Mouse (Mus musculus): Measurements from ENCODE around the gene Imp3. TPM values are rescaled to one million over a fixed set of nuclear protein-coding genes. Genes with fewer than 3 reads are reported as not detected.
"Not testable (repeated sequence)": the region's sequence is repeated elsewhere in the genome, so short reads cannot be mapped to it uniquely, and the experiment has no call there.

The Imp3 gene
- polyA plus RNA-seq, 1 experiment, result 167 TPM

DNA sequence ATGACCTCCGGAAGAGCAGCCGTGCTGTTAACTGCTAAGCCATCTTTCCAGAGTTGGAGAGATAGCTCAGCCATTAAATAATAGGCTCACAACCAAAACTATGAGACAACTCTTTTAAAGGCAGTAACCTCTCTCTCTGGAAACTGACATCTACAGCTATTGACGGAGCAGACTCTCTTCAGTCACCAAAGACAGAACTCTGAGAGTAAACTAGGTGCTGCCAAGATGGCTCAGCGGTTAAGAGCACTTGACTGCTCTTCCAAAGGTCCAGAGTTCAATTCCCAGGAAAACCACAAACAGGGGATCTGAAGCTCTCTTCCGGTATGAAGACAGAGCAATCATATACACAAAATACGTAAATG is 433 bp upstream of the Imp3 start:
- H3K27me3 ChIP-seq (ENCODE audit: control insufficient read depth, insufficient read depth, low read length), result no peaks in the 10 kb centered on the region
- H3K36me3 ChIP-seq (ENCODE audit: control insufficient read depth, insufficient read depth, low read length), result peaks cover 1% of the 10 kb centered on the region; the same call in 1 of the 2 replicates
- H3K4me3 ChIP-seq (ENCODE audit: extremely low read depth, insufficient read depth, insufficient read length), result peak overlapping the region; percentile 44
- WGBS, result 16% methylated on average over 6 of the region's 6 CpGs
- TF ChIP-seq POLR2A (IDR thresholded peaks at IDR 0.05; ENCODE audit: low read depth, low read length) (no peak), CTCF (IDR thresholded peaks at IDR 0.05; ENCODE audit: extremely low read depth, insufficient read depth, insufficient read length, insufficient replicate concordance) (no peak)
- H3K27ac ChIP-seq (ENCODE audit: insufficient read depth, low read length), result peak overlapping the region; percentile 55
- no peak for DNase-seq (ENCODE audit: low read depth in 1 of 2, low spot score in 2 of 2)
- H3K4me1 ChIP-seq (ENCODE audit: control insufficient read depth, insufficient read depth, insufficient read length), result peaks cover 3% of the 10 kb centered on the region; the same call in 1 of the 2 replicates

DNA sequence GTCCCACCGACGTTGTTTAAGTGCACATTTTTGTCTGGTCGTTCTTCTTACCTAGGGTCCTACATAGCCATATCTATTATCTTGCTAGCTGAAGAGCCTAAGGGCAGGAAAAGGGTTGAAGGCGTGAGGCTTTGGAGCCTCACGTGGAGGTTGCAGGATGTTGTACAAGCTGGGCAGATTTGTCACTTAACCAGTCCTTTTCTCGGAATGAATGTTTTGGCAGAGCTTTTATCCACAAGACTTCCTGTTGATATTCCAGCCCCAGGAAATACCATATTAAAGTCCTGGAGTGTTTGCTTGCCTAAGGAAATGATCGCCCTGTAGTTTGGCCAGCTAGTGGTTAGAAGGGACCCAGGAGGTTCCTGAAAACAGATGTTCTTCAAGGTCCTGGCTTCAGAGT is 1.1 kb downstream of the Imp3 start:
- TF ChIP-seq POLR2A (IDR thresholded peaks at IDR 0.05; ENCODE audit: low read depth, low read length) (no peak), CTCF (IDR thresholded peaks at IDR 0.05; ENCODE audit: extremely low read depth, insufficient read depth, insufficient read length, insufficient replicate concordance) (no peak)
- DNase-seq (ENCODE audit: low read depth in 1 of 2, low spot score in 2 of 2), result no peak
- H3K27me3 ChIP-seq (ENCODE audit: control insufficient read depth, insufficient read depth, low read length), result no peaks in the 10 kb centered on the region
- peak overlapping the region; percentile 90 for H3K27ac ChIP-seq (ENCODE audit: insufficient read depth, low read length)
- WGBS, result 1% methylated on average over 7 of the region's 7 CpGs
- peaks cover 3% of the 10 kb centered on the region; the same call in 1 of the 2 replicates for H3K36me3 ChIP-seq (ENCODE audit: control insufficient read depth, insufficient read depth, low read length)
- peaks cover 3% of the 10 kb centered on the region; the same call in 1 of the 2 replicates for H3K4me1 ChIP-seq (ENCODE audit: control insufficient read depth, insufficient read depth, insufficient read length)
- H3K4me3 ChIP-seq (ENCODE audit: extremely low read depth, insufficient read depth, insufficient read length), result peak overlapping the region; percentile 76

GRCm38 (mm10) chr9:56947481-56947880 is 10.2 kb downstream of the Imp3 start:
- TF ChIP-seq CTCF (IDR thresholded peaks at IDR 0.05; ENCODE audit: extremely low read depth, insufficient read depth, insufficient read length, insufficient replicate concordance), result peak; percentile 12; the same call in 1 of the 2 replicates
- not testable (repeated sequence) for H3K4me3 ChIP-seq (ENCODE audit: extremely low read depth, insufficient read depth, insufficient read length); H3K4me1 ChIP-seq (ENCODE audit: control insufficient read depth, insufficient read depth, insufficient read length); H3K27me3 ChIP-seq (ENCODE audit: control insufficient read depth, insufficient read depth, low read length); H3K27ac ChIP-seq (ENCODE audit: insufficient read depth, low read length); H3K36me3 ChIP-seq (ENCODE audit: control insufficient read depth, insufficient read depth, low read length)
- 29% methylated on average over 3 of the region's 3 CpGs for WGBS
- DNase-seq (ENCODE audit: low read depth in 1 of 2, low spot score in 2 of 2), result peak; percentile 48 to 55

DNA sequence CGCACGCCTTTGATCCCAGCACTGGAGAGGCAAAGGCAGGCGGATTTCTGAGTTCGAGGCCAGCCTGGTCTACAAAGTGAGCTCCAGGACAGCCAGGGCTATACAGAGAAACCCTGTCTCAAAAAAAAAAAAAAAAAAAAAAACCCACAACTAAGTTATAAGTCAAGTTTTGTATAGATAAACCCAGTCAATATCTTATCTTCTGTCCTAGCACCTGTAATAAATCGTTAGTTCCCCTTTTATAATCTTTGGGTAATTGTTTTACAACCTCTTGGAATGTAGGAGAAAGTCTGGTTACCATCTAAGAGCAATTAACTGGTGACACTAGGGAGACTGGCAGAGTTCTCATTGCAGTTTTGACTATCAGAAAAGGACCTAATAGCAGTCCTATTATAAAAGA is 11.4 kb downstream of the Imp3 start:
- WGBS, result 65% methylated on average over 5 of the region's 5 CpGs
- not testable (repeated sequence) for DNase-seq (ENCODE audit: low read depth in 1 of 2, low spot score in 2 of 2); H3K27ac ChIP-seq (ENCODE audit: insufficient read depth, low read length); H3K27me3 ChIP-seq (ENCODE audit: control insufficient read depth, insufficient read depth, low read length); H3K4me1 ChIP-seq (ENCODE audit: control insufficient read depth, insufficient read depth, insufficient read length); H3K36me3 ChIP-seq (ENCODE audit: control insufficient read depth, insufficient read depth, low read length); H3K4me3 ChIP-seq (ENCODE audit: extremely low read depth, insufficient read depth, insufficient read length)

GRCm38 (mm10) chr9:56949767-56950166 is 12.5 kb downstream of the Imp3 start:
- Histone ChIP-seq H3K36me3 (ENCODE audit: control insufficient read depth, insufficient read depth, low read length) (no peaks in the 10 kb centered on the region), H3K4me1 (ENCODE audit: control insufficient read depth, insufficient read depth, insufficient read length) (no peaks in the 10 kb centered on the region; the same call in 1 of the 2 replicates), H3K27ac (ENCODE audit: insufficient read depth, low read length) (no peak overlapping the region), H3K4me3 (ENCODE audit: extremely low read depth, insufficient read depth, insufficient read length) (no peak overlapping the region), H3K27me3 (ENCODE audit: control insufficient read depth, insufficient read depth, low read length) (no peaks in the 10 kb centered on the region)
- DNase-seq (ENCODE audit: low read depth in 1 of 2, low spot score in 2 of 2), result no peak
- 18% methylated on average over 13 of the region's 13 CpGs for WGBS
- TF ChIP-seq POLR2A (IDR thresholded peaks at IDR 0.05; ENCODE audit: low read depth, low read length) (no peak), CTCF (IDR thresholded peaks at IDR 0.05; ENCODE audit: extremely low read depth, insufficient read depth, insufficient read length, insufficient replicate concordance) (no peak)

- H3K4me3 ChIP-seq (ENCODE audit: extremely low read depth, insufficient read depth, insufficient read length), result peak within 1 kb of the TSS; percentile 82
Observed at GRCm38 (mm10) chr9:56950414-56951400, 13.4 kb downstream of the Imp3 start, which contains the start of gene Snupn. TSS of gene Snupn (plus strand) at chr9:56950878.

DNA sequence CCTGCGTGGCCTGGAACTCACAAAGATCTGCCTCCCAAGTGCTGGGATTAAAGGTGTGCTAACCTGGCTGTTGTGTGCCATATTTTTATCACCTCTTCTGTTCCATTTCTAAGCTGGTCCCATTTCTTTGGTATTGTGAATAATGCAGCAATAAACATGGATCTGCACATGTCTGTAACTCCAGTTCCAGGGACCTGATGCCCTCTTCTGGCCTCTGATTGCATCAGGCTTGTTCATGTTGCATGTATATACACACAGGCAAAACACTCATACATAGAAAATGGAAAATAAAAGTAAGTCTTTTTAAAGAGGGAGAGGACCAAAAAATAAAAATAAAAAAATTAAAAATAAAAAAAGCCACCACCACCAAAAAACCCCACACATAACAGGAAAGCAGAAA is 16.3 kb downstream of the Imp3 start:
- 100% methylated on average over 1 of the region's 1 CpGs for WGBS
- no peak for TF ChIP-seq CTCF (IDR thresholded peaks at IDR 0.05; ENCODE audit: extremely low read depth, insufficient read depth, insufficient read length, insufficient replicate concordance)
- TF ChIP-seq POLR2A (IDR thresholded peaks at IDR 0.05; ENCODE audit: low read depth, low read length), result no peak
- H3K27me3 ChIP-seq (ENCODE audit: control insufficient read depth, insufficient read depth, low read length), result no peaks in the 10 kb centered on the region
- H3K27ac ChIP-seq (ENCODE audit: insufficient read depth, low read length), result no peak overlapping the region
- no peak for DNase-seq (ENCODE audit: low read depth in 1 of 2, low spot score in 2 of 2)
- H3K36me3 ChIP-seq (ENCODE audit: control insufficient read depth, insufficient read depth, low read length), result peaks cover 3% of the 10 kb centered on the region; the same call in 1 of the 2 replicates
- no peak overlapping the region for H3K4me3 ChIP-seq (ENCODE audit: extremely low read depth, insufficient read depth, insufficient read length)
- H3K4me1 ChIP-seq (ENCODE audit: control insufficient read depth, insufficient read depth, insufficient read length), result no peaks in the 10 kb centered on the region; the same call in 1 of the 2 replicates

More at GRCm38 (mm10) chr9:56950414-56951400, 13.4 kb downstream of the Imp3 start, which contains the start of gene Snupn:
- Histone ChIP-seq H3K4me1 (ENCODE audit: control insufficient read depth, insufficient read depth, insufficient read length) (no peaks in the 10 kb centered on the region; the same call in 1 of the 2 replicates), H3K36me3 (ENCODE audit: control insufficient read depth, insufficient read depth, low read length) (no peaks in the 10 kb centered on the region), H3K27ac (ENCODE audit: insufficient read depth, low read length) (peak within 1 kb of the TSS; percentile 82), H3K27me3 (ENCODE audit: control insufficient read depth, insufficient read depth, low read length) (no peaks in the 10 kb centered on the region)
- TF ChIP-seq CTCF (IDR thresholded peaks at IDR 0.05; ENCODE audit: extremely low read depth, insufficient read depth, insufficient read length, insufficient replicate concordance), result no peak
- peak; percentile 85 for TF ChIP-seq POLR2A (IDR thresholded peaks at IDR 0.05; ENCODE audit: low read depth, low read length)
- 1% methylated on average over 50 of the region's 50 CpGs for WGBS
- peak; percentile 95 to 97 for DNase-seq (ENCODE audit: low read depth in 1 of 2, low spot score in 2 of 2)

All from spleen, adult 2 months (tissue).